Mouse (Mus musculus) lung, postnatal 0 days (tissue): ENCODE measurements at regions not wholly inside any gene's neighbourhood (a gene's known extent, or its start where the extent isn't known, plus 50 kb on each side); places are given as distances from the start of the nearest gene placed in this dataset.

Experiments used
- ATAC-seq: fragments of 200-750 bp; cut with Nextera tagmentation; 2 replicates; pipeline ENCODE4 v1.8.0; 2017; ENCODE audit warnings: moderate library complexity
- DNase-seq: peaks from one replicate; pipeline ENCODE4 v3.0.0-alpha.2; 2016; ENCODE audit warnings: low spot score
- H3K27ac ChIP-seq: fragments of 300-500 bp; sonication (generic); 2 replicates; pipeline ENCODE4 v1.5.1; 2014; ENCODE audit warnings: antibody characterized with exemption, mild to moderate bottlenecking, low read length, mixed read lengths
- H3K27me3 ChIP-seq: fragments of 300-500 bp; sonication (generic); replicated peaks from 2 replicates; pipeline ENCODE4 v1.6.1; 2014; ENCODE audit warnings: low read length, mixed read lengths; ENCODE audit not compliant: insufficient read depth
- H3K36me3 ChIP-seq: fragments of 300-500 bp; sonication (generic); 2 replicates; pipeline ENCODE4 v1.6.1; 2014; ENCODE audit warnings: low read length, mixed read lengths; ENCODE audit not compliant: insufficient read depth
- H3K4me1 ChIP-seq: fragments of 300-500 bp; sonication (generic); 2 replicates; pipeline ENCODE4 v1.6.1; 2014; ENCODE audit warnings: antibody characterized with exemption, low read depth, low read length, mixed read lengths; ENCODE audit not compliant: insufficient read depth
- H3K4me2 ChIP-seq: fragments of 300-500 bp; sonication (generic); replicated peaks from 2 replicates; pipeline ENCODE4 v1.6.1; 2014; ENCODE audit warnings: low read depth, mild to moderate bottlenecking, low read length, moderate library complexity, mixed read lengths
- H3K4me3 ChIP-seq: fragments of 300-500 bp; sonication (generic); 2 replicates; pipeline ENCODE4 v1.5.1; 2014; ENCODE audit warnings: low read depth, low read length
- H3K9ac ChIP-seq: fragments of 300-500 bp; sonication (generic); replicated peaks from 2 replicates; pipeline ENCODE4 v1.6.1; 2014; ENCODE audit warnings: low read depth, mild to moderate bottlenecking
- H3K9me3 ChIP-seq: fragments of 300-500 bp; sonication (generic); 2 replicates; pipeline ENCODE4 v1.6.1; 2016; ENCODE audit warnings: low read length, mixed read lengths
- CTCF ChIP-seq: IDR thresholded peaks from 2 replicates; pipeline ENCODE4 v1.5.1; 2016; ENCODE audit warnings: antibody characterized with exemption, mild to moderate bottlenecking
- EP300 ChIP-seq: IDR thresholded peaks from 2 replicates; pipeline ENCODE4 v1.6.1; 2016; ENCODE audit warnings: antibody characterized with exemption, mild to moderate bottlenecking, control low read depth
- WGBS: fragments of 180-500 bp; shearing (Covaris S2); extraction: QIAGEN DNeasy Blood & Tissue Kit; methylation state at CpG from one replicate; pipeline ENCODE4 v1.1.7; 2014; 5-methylcytosine and 5-hydroxymethylcytosine counted together

DNA sequence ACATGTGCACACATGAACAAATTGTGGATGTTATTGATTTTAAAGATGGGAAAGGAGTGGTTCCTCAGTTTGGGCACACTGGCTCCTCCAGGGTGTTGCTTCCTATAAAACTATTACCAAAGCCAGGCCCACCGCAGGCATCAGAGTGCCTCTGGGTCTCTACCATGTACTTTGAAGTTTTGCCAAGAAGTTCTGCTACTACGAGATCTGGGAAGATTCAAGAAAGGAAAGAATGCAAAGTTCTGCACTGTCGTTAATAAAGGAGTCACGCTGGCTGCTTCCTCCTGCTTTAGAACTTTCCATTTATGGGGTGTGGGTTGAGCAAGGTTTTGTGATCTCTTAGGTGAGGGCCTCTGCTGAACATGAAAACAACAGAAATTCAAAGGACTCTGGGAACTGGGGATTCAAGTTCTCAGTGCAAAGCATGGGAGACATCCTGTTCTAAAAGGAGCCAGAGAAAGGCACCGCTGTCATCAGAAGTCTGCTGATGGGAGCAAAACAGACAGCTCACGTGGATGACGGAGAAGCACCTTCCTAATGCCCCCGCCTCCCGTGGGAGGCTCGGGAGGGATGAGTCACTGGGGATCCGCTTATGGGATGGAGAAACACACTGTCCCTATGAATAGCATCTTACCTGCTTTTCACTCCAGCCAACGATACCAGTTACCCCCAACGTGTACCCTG, 394.6 kb upstream of the Kazn start:
- no peak overlapping the region for H3K27ac ChIP-seq
- H3K27me3 ChIP-seq = no peaks in the 10 kb centered on the region
- H3K9me3 ChIP-seq = no peaks in the 10 kb centered on the region
- H3K9ac ChIP-seq = no peak overlapping the region
- no peaks in the 10 kb centered on the region for H3K36me3 ChIP-seq
- ATAC-seq = no peak
- DNase-seq = no peak
- 61% methylated on average over 13 of the region's 13 CpGs for WGBS
- H3K4me1 ChIP-seq = no peaks in the 10 kb centered on the region
- H3K4me2 ChIP-seq = no peak overlapping the region
- no peak overlapping the region for H3K4me3 ChIP-seq
- TF ChIP-seq CTCF (no peak), EP300 (no peak)

DNA sequence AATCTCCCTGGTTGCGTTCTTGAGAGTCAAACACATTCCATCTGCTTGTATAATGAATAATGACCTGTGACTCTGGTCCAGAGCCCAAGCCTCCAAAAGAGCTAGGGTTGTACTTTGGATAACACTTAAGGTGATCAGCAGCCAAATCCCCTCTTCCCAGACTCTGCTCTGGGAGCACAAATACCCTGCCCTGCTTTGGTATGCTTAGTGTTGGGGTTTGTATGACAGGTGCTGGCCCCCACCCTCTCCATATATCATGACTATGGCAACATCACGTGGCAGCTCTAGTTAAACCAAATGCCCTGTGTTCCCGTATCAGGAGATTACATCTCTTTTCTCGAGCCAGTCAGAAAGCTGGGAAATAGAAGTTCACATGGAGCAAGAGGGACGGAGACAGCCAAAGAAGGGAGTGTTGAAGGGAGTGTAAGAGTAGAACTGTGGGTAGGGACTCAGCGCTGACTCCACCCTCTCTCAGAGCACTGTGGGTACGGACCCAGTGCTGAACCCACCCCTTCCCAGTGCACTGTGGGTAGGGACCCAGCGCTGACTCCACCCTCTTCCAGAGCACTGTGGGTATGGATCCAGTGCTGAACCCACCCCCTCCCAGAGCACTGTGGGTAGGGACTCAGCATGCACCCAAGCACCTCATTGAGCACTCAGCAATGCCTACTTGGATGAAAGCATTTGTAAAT, 387.4 kb upstream of the Kazn start:
- Histone ChIP-seq H3K27ac (no peak overlapping the region), H3K27me3 (no peaks in the 10 kb centered on the region), H3K4me3 (no peak overlapping the region), H3K9me3 (no peaks in the 10 kb centered on the region), H3K36me3 (no peaks in the 10 kb centered on the region), H3K9ac (no peak overlapping the region), H3K4me2 (no peak overlapping the region), H3K4me1 (no peaks in the 10 kb centered on the region)
- DNase-seq (no peak), ATAC-seq (peak; percentile 28)
- TF ChIP-seq CTCF (no peak), EP300 (no peak)
- WGBS = 58% methylated on average over 8 of the region's 8 CpGs

DNA sequence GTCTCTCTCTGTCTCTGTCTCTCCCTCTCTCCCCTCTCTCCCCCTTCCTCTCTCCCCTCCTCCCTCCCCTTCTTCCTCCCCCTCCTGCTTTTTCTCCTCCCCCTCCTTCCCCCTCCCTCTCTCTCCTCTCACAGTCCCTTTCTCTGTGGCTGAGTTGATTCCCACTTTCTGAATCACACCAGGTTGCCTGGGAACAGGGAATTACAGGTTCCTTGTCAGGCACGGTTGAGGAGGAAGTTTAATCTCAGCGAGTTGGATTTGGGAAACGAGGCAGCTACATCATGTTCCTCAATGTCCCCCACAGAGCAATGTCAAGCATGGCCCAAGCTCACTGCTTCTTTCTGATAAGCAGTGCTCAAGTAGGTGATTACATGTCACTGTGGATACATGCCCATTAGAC, 386.3 kb upstream of the Kazn start:
- no peaks in the 10 kb centered on the region for H3K9me3 ChIP-seq
- no peak overlapping the region for H3K4me2 ChIP-seq
- TF ChIP-seq CTCF (no peak), EP300 (no peak)

DNA sequence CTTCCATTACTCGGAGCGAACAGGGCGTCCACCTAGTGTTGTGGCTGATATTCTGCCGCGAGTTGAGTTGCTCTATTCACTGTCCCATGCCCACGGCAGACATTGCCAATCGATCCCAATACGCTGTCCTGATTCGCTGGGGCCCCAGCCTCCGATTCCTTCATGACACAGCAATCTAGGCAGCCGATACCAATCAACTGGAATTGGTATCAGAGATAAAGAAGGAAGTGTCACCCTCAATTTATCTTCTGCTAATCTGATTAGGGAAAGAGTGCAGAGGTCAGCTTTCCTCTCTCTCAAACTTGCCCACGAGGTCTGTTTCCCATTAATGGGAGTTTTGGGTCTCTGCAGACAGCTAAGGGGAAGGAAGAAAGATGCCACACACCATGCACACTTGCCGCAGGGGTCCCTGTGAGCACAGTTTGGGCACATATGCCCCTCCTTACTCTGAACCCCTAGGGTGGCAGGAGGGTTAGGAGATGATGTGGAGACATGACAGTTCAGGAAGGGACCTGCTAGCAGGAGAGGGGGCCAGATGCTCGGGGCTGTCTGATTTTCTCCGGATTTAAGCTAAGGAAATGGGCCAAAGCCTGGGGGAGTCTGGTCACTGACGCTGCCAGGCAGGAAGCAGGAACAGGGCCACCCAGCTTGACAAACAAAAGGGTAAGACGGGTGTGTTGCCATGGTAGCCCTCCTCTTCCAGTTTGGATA, 383.1 kb upstream of the Kazn start:
- no peaks in the 10 kb centered on the region for H3K27me3 ChIP-seq
- no peak for ATAC-seq
- H3K36me3 ChIP-seq = no peaks in the 10 kb centered on the region
- TF ChIP-seq EP300 = no peak
- no peak for TF ChIP-seq CTCF
- DNase-seq = peak; percentile 7
- H3K4me2 ChIP-seq = no peak overlapping the region
- no peaks in the 10 kb centered on the region for H3K9me3 ChIP-seq
- no peaks in the 10 kb centered on the region; the same call in 1 of the 2 replicates for H3K4me1 ChIP-seq
- no peak overlapping the region for H3K4me3 ChIP-seq
- no peak overlapping the region for H3K9ac ChIP-seq
- H3K27ac ChIP-seq = no peak overlapping the region
- 43% methylated on average over 17 of the region's 17 CpGs for WGBS

More for the DNA sequence above, 386.3 kb upstream of the Kazn start:
- H3K9ac ChIP-seq = no peak overlapping the region
- WGBS = 37% methylated on average over 3 of the region's 3 CpGs
- no peak overlapping the region for H3K27ac ChIP-seq
- no peaks in the 10 kb centered on the region for H3K27me3 ChIP-seq
- no peak overlapping the region for H3K4me3 ChIP-seq
- H3K36me3 ChIP-seq = no peaks in the 10 kb centered on the region
- H3K4me1 ChIP-seq = no peaks in the 10 kb centered on the region
- ATAC-seq = no peak
- DNase-seq = no peak

DNA sequence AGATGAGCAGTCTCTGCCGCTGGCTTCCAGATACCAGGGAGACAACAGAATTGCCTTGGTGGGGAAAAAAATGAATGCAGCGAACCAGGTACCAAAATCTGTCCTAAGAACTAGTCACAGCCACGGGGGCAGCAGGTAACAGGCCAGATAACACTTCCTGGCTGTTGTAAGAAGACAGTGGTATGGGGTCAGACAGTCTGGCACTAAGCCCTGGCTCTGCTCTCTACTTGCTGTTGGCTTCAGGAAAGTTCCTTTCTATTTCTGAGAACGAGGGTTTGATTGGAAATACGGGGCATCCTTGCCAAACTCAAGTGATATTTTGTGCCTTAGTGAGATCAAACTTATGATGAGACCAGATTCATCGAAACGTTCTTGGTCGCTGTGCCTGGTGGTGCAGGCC, 380.2 kb upstream of the Kazn start:
- TF ChIP-seq CTCF = no peak
- no peak for TF ChIP-seq EP300
- DNase-seq (no peak), ATAC-seq (no peak)
- H3K4me2 ChIP-seq = no peak overlapping the region
- no peak overlapping the region for H3K27ac ChIP-seq
- H3K36me3 ChIP-seq = no peaks in the 10 kb centered on the region
- whole genome bisulfite sequencing = 52% methylated on average over 8 of the region's 8 CpGs
- no peaks in the 10 kb centered on the region for H3K27me3 ChIP-seq
- H3K9ac ChIP-seq = no peak overlapping the region
- H3K4me3 ChIP-seq = no peak overlapping the region
- no peaks in the 10 kb centered on the region; the same call in 1 of the 2 replicates for H3K4me1 ChIP-seq
- H3K9me3 ChIP-seq = no peaks in the 10 kb centered on the region

DNA sequence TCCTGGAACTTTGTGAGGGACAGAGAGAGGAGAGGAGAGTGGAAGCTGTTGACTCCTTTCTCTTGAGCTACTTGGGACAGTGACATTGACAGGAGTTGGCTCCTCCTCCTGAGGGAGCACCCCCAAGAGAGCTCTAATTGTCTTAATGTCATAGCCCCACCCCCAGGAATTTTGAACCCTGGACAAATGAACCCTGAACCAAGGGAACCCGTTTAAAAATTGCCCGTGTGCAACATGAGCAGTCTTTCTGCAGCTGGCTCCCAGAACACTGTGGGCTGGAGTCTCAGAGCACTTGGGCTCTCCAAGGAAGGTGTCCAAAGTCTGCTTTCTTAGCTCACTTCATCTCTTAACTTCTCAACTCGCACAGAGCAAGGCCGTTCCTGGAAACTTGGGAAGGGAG, 379.6 kb upstream of the Kazn start:
- no peaks in the 10 kb centered on the region for H3K9me3 ChIP-seq
- H3K27me3 ChIP-seq = no peaks in the 10 kb centered on the region
- no peaks in the 10 kb centered on the region for H3K36me3 ChIP-seq
- WGBS = 27% methylated on average over 4 of the region's 4 CpGs
- no peak for TF ChIP-seq CTCF
- TF ChIP-seq EP300 = no peak
- no peaks in the 10 kb centered on the region; the same call in 1 of the 2 replicates for H3K4me1 ChIP-seq
- peak; percentile 9 for DNase-seq
- H3K9ac ChIP-seq = no peak overlapping the region
- no peak overlapping the region for H3K4me3 ChIP-seq
- H3K27ac ChIP-seq = no peak overlapping the region
- ATAC-seq = peak; percentile 41; the same call in 1 of the 2 replicates
- no peak overlapping the region for H3K4me2 ChIP-seq
